Mouse (Mus musculus) T-helper 2 cell (primary cell): ENCODE results near the gene Rpl4.
"Not testable (repeated sequence)": the region's sequence is repeated elsewhere in the genome, so short reads cannot be mapped to it uniquely, and the experiment has no call there.

Source experiments
- in situ Hi-C: fragments of 300-600 bp; cut with MboI, MseI; formaldehyde crosslinking; loops from one replicate; pipeline ENCODE4 v1.15.1; 2025; ENCODE audit warnings: high pct_unique_total_duplicates

Gene Rpl4

DNA sequence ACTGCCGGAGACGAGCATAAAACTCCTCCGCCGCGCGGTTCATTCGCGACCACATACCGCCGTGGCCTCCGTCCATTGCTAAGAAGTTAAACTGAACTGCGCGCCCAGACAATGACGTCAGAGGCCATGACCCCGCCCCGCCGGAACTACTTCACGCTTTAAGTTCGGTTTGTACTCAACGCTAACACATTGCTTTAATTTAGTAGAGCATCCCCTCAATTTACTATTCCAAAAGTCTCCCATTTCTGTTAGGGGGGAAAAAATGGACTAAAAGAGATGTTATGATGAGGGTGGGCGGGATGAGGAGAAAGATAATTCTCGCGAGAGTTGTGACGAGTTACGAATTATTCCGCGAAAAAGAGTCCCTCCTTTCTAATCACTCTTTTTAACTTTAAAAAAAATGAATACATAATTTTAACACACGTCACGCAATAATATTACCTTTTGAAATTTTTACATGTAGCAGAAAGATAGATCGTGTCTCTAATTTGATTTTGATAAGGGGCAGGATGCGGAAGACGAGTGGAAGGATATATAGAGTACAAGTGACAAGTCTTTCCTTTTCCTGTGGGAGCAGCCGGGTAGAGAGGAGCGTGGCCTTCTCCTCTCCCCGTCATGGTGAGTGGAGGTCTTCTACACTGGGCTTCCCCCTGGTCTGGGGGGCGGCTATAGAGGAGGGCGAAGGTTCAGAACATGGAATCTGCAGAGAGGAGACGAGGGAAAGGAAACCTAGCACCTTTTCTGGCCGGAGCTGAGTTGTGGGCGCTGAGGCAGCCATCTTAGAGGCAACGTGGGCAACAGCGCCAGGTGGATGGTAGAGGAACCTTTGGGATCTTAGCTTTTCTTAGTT, at the start of gene Rpl4, which contains the start of gene Zwilch:
Rpl4 (plus strand) TSS at position 560 of the 850 bp plus-strand sequence.
Zwilch (minus strand) TSS at position 289 of the 850 bp plus-strand sequence.
- in situ Hi-C loops, result no loop called here

DNA sequence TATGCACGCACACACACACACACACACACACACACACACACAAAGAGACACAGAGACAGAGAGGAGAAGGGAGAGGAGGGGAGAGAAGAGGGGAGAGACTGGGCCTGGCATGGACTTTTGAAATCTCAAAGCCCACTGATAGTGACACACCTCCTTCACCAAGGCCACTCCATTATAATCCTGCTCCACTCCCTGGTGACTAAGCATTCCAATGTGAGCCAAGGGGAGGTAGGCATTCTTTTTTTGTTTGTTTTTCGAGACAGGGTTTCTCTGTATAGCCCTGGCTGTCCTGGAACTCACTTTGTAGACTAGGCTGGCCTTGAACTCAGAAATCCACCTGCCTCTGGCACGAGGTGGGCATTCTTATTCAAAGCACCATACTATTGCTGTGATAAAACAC, 48.3 kb upstream of the Rpl4 start:
- in situ Hi-C loops, result loop anchor here (25.0 kb wide), 1 partner anchor 487 kb away; no protein-coding TSS in a partner anchor

DNA sequence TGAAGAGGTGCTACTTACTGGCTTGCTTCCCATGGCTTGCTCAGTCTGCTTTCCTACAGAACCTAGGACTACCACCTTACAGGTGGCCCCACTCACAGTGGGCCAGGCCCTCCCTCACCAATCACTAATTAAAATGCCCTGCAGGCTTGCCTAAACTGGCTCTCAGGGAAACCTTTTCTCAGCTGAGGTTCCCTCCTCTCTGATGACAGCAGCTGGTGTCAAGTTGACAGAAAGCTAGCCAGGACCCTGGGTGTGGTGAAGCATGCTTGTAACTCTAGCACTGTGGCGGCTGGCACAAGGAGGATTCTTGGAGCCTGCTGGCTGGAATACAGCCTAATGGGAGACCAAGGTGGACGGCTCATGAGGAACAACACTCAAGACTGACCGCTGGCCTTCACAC, 47.9 kb upstream of the Rpl4 start:
- in situ Hi-C loops, result no loop called here

DNA sequence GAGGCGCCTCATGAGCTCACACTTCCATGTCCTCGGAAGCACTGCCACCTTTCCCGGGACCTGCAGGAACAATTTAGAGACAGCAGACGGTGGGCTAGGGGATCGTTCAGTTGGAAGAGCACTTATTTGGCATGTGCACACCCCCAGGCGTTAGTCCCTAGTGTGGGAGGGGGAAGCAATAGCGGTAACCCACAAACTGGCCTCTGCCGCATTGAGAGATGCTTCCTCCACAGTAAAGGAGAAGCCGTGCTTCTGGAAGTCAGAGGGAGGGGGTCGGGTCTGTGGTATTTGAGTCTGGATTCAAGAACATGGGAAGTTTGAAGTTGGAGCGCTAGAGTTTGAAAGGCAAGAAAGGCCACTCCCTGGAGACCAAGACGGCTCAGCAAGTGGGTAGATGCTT, 47.1 kb upstream of the Rpl4 start:
- in situ Hi-C loops, result no loop called here

DNA sequence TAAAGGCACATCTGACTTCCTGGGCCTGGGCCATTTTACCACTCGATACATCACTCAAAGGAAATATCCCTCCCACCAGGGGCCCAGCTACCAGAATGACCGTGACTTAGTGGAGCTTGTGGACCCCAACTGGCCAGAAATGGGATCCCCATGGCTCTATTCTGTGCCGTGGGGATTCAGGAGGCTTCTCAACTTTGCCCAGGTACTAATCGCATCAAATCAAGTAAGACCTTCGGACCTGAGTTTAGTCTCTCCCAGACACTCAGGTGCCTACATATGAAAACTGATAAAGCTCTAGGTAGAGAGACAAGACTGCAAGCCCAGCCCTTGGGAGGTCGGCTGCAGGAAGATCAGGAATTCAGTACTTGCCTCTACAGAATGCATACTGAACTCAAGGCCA, 41.6 kb upstream of the Rpl4 start:
- in situ Hi-C loops, result no loop called here

DNA sequence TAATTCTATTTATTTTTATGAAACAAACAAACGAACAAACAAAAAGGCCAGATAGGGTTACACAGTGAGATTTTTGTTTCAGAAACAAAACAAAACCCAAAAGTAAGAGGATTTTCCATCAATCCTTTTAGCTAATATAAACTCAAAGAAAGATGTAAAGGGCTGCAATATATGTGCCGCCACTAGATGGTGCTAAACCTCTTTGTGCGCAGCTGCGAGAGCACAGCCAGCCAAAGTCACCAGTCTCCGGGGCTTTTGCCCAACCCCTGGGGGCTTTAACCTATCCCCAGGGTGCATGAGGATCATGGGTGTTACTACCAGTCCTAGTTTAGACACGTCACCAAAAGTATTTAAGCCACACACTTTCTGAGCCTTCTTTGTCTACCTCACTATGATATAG, 34.3 kb upstream of the Rpl4 start:
- in situ Hi-C loops, result not testable (repeated sequence)

DNA sequence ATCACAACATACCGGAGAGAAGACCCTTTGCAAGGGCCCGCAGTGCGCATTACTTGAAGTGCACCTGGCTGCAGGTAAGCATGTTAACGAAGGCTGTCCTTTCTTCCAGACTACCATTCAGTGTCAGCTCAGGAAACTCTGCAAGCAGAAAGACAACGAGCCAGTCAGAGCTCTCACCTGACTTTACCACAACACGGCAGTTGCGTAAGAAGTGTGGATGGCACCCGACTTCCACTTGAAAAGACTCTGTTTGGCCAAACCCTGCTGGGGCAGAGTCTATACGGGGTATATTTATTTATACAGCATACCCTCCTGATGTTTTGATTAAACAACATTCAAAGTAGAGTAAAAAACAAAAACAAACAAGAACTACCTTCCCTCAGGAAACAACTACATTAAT, 33.3 kb upstream of the Rpl4 start:
- in situ Hi-C loops, result no loop called here

DNA sequence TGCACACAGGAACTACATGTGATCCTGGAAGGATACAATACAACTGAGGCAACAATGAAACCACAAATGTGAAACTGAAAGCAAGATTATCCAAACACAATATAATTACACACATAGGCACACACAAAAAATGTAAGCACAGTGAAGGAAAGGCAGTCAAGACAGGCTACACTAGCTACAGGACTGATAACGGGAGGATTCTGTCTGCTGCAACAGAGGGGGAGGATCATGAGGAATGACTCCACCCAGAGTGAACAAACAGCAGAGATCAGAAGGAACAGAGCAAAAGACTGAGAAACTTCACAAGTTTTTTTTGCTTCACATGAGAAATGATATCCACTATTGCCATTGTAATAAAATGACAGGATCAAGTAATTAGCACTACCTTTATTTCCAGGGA, 16.5 kb upstream of the Rpl4 start:
- in situ Hi-C loops, result loop anchor here (5.0 kb wide), 1 partner anchor 821 kb away; no protein-coding TSS in a partner anchor

DNA sequence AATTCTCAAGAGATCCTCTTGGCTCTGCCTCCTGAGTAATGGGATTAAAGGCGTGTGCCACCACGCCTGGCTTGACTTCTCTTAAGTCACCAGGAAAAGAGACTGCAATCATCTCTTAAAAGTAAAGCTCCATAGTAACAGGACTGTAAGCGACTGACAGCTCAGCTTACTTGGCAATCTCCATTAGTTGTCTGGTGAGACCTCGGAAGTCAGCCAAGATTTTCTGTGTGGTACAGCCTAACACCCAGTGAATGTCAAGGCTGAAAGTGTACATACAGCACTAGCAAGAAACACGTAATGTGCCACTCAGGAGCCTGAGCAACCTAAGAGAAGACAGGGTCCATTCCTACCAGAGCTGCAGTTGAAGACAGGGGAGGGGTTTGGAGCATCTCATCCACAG, 12.7 kb upstream of the Rpl4 start:
- in situ Hi-C loops, result no loop called here

DNA sequence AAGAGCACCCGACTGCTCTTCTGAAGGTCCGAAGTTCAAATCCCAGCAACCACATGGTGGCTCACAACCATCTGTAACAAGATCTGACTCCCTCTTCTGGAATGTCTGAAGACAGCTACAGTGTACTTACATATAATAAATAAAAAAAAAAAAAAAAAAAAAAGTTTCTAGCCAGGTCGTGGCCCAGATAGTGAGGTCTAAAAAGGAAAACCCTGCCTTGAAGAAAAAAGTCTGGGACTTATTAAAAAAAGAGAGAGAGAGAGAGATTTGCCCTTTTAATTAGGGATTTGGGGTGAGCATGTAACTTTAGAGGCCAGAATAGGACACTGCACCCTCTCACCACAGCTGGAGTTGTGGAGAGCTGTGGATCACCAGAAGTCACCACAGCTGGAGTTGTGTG, 3.2 kb upstream of the Rpl4 start:
- in situ Hi-C loops, result not testable (repeated sequence)

DNA sequence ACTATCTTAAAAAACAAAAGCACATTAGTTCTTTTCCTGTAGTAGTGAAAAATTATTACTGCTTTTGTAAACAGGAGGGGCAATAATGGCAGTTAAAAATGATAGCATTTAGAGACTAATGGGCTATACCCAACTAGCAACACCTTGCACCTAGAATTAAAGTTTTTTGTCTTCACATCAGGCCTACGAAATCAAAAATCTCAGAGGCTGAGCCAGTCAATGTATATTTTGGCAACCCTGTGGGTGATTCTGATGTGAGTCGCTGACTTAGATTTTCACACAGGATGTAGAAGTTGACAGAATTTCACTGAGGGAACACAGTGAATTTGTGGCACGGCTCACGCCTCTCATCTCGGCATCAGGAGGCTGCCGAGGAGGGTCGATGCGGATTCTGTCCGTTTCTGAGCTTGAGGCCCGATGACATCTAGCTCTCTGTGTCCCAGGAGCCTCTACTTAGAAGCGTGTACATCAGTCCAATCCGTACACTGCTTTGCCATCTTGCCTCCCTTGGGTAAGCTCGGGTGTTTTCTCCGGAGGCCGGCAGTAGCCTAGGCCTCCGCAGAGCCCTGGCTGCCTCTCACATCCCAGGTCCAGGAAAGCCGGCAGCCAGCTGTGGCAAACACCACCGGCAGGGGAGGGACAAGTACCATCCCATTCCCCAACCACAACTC, 895 bp upstream of the Rpl4 start:
- in situ Hi-C loops, result no loop called here

DNA sequence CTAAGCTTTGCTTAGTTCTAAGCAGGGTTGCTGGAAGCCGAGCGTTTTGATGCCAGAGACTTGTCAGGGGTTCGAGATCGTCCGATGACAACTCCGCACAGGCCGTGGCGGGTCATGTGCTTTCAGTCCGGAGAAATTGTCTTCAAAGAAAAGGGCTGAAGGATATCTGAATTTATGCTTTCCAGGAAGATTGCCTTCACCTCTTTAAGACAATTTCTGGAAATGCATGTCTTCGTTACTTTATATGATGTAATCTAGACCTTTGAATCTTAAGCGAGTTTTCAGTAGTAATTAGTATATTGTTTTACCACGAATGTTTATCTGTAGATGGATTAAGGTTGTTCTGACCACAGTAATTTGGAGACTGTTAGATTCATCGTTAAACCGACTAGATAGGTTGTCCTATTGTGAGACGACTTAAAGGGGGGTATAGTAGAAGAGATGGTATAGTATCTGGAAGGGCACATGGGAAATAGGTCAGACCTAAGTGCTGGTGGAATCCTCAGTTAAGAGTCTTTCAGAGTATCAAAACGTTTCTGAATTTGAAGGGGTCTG, 568 bp downstream of the Rpl4 start:
- in situ Hi-C loops, result no loop called here

DNA sequence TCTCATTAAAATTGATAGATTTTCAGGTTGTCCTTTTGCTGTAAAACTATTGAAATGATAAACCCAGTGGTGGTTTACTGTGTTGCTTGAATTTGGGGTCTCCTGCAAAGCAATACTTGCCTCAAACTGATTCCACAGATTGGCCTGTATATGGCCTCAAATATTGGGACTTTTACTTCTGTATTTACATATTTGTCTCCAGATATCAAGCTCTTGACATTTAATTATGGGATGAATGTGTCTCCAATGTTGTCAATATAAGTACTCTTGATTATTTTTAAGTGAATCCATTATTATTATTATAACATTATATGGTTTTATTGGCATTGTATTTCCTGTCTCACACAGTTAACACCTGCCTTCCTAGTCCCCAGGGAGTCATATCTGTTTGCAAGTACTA, 1.2 kb downstream of the Rpl4 start:
- in situ Hi-C loops, result no loop called here

DNA sequence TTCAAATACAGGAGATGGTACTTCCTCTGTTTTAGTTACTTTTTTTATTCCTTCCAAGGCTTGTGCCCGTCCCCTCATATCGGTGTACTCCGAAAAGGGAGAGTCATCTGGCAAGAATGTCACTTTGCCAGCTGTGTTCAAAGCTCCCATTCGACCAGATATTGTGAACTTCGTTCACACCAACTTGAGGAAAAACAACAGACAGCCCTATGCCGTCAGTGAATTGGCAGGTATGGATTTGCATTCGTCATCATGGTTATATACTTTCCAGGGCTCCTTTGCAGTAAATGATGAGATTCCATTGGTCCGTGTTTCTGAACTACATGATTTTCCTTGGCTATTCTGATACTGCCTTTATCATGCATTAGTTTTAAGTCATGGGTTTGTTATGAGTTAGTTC, 1.6 kb downstream of the Rpl4 start:
- in situ Hi-C loops, result no loop called here

DNA sequence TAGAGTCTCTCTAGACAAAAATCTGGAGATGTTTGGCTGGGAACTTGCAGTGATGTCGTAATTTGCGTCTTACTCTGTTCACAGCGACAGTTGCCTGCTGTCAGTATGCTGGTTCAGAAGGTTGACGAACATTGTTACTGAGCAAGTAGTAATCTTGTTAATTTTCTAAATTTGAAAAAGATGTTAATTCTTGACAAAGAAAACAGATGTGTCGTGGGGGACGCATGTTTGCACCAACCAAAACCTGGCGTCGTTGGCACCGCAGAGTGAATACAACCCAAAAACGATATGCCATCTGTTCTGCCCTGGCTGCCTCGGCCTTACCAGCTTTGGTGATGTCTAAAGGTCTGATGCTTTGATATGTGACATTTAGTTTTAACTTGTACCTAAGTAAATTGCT, 2.2 kb downstream of the Rpl4 start:
- in situ Hi-C loops, result no loop called here

DNA sequence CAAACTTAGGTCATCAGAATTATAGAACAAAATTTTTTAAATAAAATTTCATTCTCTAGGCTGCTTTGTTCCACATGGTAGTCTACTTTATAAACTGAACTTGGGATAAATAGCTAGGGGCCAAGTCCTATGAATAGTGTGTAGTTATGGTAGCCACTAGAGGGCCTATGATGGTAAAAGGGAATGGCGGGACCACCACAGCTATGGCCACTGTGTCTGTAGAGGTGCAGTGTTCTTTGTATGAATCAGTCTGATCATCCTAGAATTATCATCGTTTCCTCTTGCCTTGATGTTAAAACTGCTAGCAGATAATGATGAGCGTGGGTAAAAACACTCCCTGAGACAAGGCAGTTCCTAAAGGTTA, 5.4 kb downstream of the Rpl4 start:
- in situ Hi-C loops, result no loop called here

DNA sequence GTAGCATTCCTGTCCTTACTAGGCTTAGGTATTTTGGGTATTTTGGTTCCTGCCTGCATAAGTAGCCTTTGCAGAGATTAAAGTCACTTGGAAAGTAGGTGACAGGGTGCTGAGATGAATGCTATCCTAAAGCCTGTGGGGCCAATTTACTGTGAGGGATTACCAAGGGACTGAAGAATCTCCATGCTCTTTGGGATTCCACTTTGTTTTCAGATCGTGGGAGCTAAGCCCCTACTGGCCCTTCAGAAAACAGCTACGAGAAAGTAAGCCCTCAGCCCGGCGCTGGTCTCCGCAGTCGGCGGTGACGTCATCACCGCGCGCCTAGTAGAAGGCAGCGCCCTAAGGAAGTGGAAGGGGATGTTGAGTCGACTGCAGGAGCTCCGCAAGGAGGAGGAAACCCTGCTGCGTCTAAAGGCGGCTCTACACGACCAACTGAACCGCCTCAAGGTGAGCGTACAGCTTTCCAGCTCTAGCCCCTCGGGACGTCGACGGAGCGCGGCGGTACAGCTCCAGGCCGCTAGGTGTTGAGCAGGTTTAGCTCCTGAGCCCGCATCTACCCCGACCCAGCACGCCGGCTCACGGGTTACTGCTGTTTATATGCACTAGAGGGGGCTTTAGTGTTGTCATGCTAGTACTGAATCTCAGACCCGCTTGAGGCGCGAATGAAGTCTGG, 5.9 kb downstream of the Rpl4 start, which contains the start of gene Snapc5:
Snapc5 (plus strand) TSS at position 301 of the 673 bp plus-strand sequence.
- in situ Hi-C loops, result no loop called here

DNA sequence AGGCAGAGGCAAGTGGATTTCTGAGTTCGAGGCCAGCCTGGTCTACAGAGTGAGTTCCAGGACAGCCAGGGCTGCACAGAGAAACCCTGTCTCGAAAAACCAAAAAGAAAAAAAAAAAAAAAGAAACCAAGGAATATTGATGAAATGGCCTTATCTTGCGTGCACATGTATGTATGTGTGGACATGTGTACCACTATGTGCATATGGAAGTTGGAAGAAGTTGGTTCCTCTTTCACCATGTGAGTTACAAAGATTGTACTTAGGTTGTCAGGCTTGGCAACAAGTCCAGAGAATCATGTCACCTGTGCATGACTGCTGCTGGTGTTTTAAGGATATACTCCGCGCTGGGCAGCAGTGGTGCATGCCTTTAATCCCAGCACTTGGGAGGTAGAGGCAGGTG, 10.1 kb downstream of the Rpl4 start:
- in situ Hi-C loops, result not testable (repeated sequence)

DNA sequence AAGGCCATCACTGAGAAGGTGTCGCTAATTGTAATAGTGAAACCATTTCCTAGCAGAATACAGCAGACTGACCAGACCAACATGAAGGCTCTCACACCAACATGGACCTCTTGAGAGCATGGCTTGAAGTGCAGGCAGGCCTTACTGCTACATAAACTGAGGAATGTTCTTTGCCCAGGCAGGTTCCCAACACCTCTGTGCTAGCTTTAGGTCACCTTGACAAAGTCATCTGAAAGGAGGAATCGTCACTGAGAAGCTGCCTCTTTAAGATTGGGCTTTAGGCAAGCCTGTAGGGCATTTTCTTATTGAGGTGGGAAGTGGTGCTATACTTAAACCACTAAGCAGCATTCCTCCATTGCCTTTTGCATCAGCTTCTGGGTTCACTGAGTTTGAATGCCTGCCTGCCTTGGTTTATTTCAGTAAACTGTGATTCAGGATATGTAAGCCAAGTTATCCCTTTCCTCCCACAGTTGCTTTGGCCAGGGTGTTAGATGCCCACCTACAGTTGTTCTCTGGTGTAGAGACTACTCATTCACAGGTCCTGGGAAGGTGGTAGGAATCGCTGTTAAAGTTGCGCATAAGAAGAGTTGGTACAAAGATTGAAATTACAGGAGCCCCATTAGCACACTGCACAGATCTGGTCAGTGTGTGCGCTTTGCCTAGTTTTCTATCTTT, 11.1 kb downstream of the Rpl4 start:
- in situ Hi-C loops, result no loop called here

DNA sequence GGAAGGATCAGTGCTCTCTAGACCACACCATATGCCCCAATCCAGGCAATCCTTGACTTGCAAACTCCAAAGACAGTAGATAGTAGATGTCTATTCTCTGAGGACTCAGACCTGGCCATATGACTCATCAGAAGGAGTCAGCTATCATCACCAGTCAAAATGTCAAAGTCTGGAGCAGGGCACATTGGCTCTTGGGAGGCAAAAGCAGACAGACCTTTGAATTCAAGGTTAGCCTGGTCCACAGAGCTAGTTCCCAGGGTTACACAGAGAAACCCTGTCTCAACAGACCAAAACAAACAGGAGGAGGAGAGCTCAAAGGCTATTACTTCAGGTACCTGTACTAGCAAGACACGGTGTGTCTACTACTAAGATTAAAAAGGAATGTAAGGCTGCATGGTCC, 20.7 kb downstream of the Rpl4 start:
- in situ Hi-C loops, result no loop called here

DNA sequence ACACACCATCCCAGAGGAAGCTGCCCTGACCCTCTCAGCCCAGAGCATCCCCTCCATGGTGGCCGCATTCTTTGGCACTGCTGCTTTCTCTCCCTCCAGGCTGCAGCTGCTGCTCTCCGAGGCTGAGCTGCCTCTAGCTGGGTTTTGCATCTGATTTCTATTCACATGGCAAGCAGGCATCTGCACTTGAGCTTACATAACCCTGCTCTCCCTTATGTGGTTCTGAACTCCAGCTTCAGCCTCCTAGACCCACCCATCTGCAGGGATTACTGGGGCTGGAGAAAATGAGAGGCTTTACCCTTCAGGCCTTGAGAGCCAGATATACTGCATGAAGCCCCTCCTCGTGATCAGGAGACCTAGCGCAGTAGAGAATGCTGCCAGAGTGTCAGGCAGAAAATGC, 22.4 kb downstream of the Rpl4 start:
- in situ Hi-C loops, result loop anchor here (5.0 kb wide), 1 partner anchor 528 kb away; no protein-coding TSS in a partner anchor
